Mouse (Mus musculus) ovary, adult 10 weeks (tissue): ENCODE measurements around the gene Mb21d2. TPM values are rescaled to one million over a fixed set of nuclear protein-coding genes. Genes with fewer than 3 reads are reported as not detected.

ENCODE experiments used
- polyA plus RNA-seq: library from polyadenylated mRNA; stranded (reverse); fragments of 350-450 nt; fragmentation: Illumina TruSeq; extraction: RNeasy Lipid Tissue Mini Kit (QIAGEN cat#74804); gene quantifications from one replicate; pipeline ENCODE4 v1.2.3, GENCODE M21; 2014

Mb21d2 gene
- 19.0 TPM for polyA plus RNA-seq

GRCm38 (mm10) chr16:28928815-28929685 is at the start of gene Mb21d2:
TSS of gene Mb21d2 (minus strand) at chr16:28929673.

Other genes with a start within 250 kb of the Mb21d2 start
- 4.0 TPM for gene Fgf12, start 176.6 kb downstream of the Mb21d2 start, polyA plus RNA-seq